Mouse (Mus musculus): ENCODE measurements around the gene Ccdc88a. TPM values are rescaled to one million over a fixed set of nuclear protein-coding genes. Genes with fewer than 3 reads are reported as not detected.

Gene Ccdc88a
- polyA plus RNA-seq, 1 experiment from 2014 or later: 72.2 TPM

- Histone ChIP-seq H3K4me1 (replicated peaks) (peaks cover 12% of the 10 kb centered on the region), H3K4me2 (no peak overlapping the region), H3K4me3 (replicated peaks) (no peak overlapping the region), H3K9me3 (no peaks in the 10 kb centered on the region), H3K27me3 (no peaks in the 10 kb centered on the region), H3K27ac (no peak overlapping the region), H3K36me3 (peaks cover 24% of the 10 kb centered on the region), H3K9ac (replicated peaks) (no peak overlapping the region)
- no peak for ATAC-seq (ENCODE audit: insufficient number of reproducible peaks, insufficient read depth, low FRiP score, low TSS enrichment, low read depth)
- 98% methylated on average over 1 of the region's 1 CpGs for WGBS
Observed at GRCm38 (mm10) chr11:29549425-29549778, 175.9 kb downstream of the Ccdc88a start.

Other genes starting within 250 kb of the Ccdc88a start
- 43.1 and 46.0 TPM in 2 replicates for gene Pnpt1, start 242.9 kb upstream of the Ccdc88a start, polyA plus RNA-seq (2016; fragmentation: Nextera tagmentation; extraction: Ambion mirVana)
- 102 and 110 TPM in 2 replicates for gene Ppp4r3b, start 200.8 kb upstream of the Ccdc88a start, polyA plus RNA-seq (2016; fragmentation: Nextera tagmentation; extraction: Ambion mirVana)
- 63.2 and 64.4 TPM in 2 replicates for gene Cfap36, start 126.2 kb upstream of the Ccdc88a start, polyA plus RNA-seq (2016; fragmentation: Nextera tagmentation; extraction: Ambion mirVana)
- 26.1 and 27.5 TPM in 2 replicates for gene Prorsd1, start 141.4 kb downstream of the Ccdc88a start, polyA plus RNA-seq (2016; fragmentation: Nextera tagmentation; extraction: Ambion mirVana)
- 54.1 and 55.0 TPM in 2 replicates for gene Mtif2, start 152.8 kb downstream of the Ccdc88a start, polyA plus RNA-seq (2016; fragmentation: Nextera tagmentation; extraction: Ambion mirVana)
- 0.13 and 0.31 TPM in 2 replicates for gene Clhc1, start 174.3 kb downstream of the Ccdc88a start, polyA plus RNA-seq (2016; fragmentation: Nextera tagmentation; extraction: Ambion mirVana)
- gene Rps27a, start 174.5 kb downstream of the Ccdc88a start, polyA plus RNA-seq (2016; fragmentation: Nextera tagmentation; extraction: Ambion mirVana): 1,191 and 1,223 TPM in 2 replicates

Measured in limb, embryonic 12.5 days (tissue).